Mouse (Mus musculus) spleen, adult 2 months (tissue): Measurements from ENCODE around the gene Vmn1r121. TPM values are rescaled to one million over a fixed set of nuclear protein-coding genes. Genes with fewer than 3 reads are reported as not detected.
"Not testable (repeated sequence)": the region's sequence is repeated elsewhere in the genome, so short reads cannot be mapped to it uniquely, and the experiment has no call there.

ENCODE experiments used
- DNase-seq, 2 experiments: peaks; one replicate each; pipeline versions ENCODE4 v3.0.0 to v3.0.0-alpha.2; 2012 to 2021; ENCODE audit warnings: low spot score in 2 of 2, low read depth in 1 of 2
- H3K27ac ChIP-seq: fragments of 200-500 bp; 2 replicates; pipeline ENCODE4 v1.5.1; 2012; ENCODE audit warnings: low read length, inconsistent platforms; ENCODE audit not compliant: insufficient read depth
- H3K27me3 ChIP-seq: fragments of 200-500 bp; 2 replicates; pipeline ENCODE4 v1.6.1; 2012; ENCODE audit warnings: mild to moderate bottlenecking, moderate library complexity, low read length, inconsistent platforms; ENCODE audit not compliant: control insufficient read depth, insufficient read depth
- H3K36me3 ChIP-seq: fragments of 200-500 bp; 2 replicates; pipeline ENCODE4 v1.6.1; 2012; ENCODE audit warnings: mild to moderate bottlenecking, low read length, inconsistent platforms; ENCODE audit not compliant: control insufficient read depth, insufficient read depth
- H3K4me1 ChIP-seq: fragments of 200-500 bp; 2 replicates; pipeline ENCODE4 v1.6.1; 2011; ENCODE audit warnings: inconsistent platforms; ENCODE audit not compliant: control insufficient read depth, insufficient read depth, insufficient read length
- H3K4me3 ChIP-seq: fragments of 200-500 bp; 2 replicates; pipeline ENCODE4 v1.5.1; 2011; ENCODE audit warnings: mild to moderate bottlenecking, inconsistent platforms; ENCODE audit not compliant: insufficient read depth, insufficient read length; ENCODE audit errors: extremely low read depth
- WGBS: fragments of 180-500 bp; shearing (Covaris S2); methylation state at CpG from one replicate; pipeline ENCODE4 v1.1.7; 2018; 5-methylcytosine and 5-hydroxymethylcytosine counted together
- polyA plus RNA-seq: library from polyadenylated mRNA; depleted of rRNA; stranded (reverse); fragments of >200 nt; gene quantifications from 2 replicates; pipeline ENCODE4 v1.2.3, GENCODE M21; 2012; rRNA removed

Gene Vmn1r121
- not detected in 2 replicates for polyA plus RNA-seq

DNA sequence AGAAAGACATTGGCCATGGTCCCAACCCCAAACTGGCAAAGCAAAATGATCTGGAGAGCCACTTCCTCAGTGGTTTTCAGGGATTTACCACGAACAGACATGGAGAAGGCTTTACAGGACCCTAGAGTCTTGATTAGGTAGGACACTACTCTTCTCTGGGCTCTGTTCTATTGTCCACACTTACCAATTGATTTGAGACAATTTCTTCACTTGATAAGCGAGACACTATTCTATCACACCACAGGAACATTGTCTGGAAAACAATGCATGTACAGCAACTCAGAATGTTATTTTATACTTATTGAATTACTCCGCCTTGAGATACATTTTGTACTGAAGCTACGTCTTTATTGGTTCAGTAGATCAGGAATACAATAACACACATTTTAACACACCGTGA is at the start of gene Vmn1r121:
TSS of gene Vmn1r121 (minus strand) at position 101 of the 400 bp plus-strand sequence.
- 76% methylated on average over 5 of the region's 5 CpGs for WGBS

DNA sequence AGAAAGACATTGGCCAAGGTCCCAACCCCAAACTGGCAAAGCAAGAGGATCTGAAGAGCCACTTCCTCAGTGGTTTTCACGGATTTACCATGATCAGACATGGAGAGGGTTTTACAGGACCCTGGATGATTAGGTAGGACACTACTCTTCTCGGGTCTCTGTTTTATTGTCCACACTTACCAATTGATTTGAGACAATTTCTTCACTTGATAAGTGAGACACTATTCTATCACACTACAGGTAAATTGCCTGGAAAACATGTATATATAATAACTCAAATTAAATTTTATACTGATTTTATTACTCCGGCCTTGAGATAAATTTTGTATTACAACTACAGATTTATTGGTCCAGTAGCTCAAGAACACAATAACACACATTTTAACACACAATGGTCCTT is 35.7 kb upstream of the Vmn1r121 start, which contains the start of gene Vmn1r122:
TSS of gene Vmn1r122 (minus strand) at position 101 of the 400 bp plus-strand sequence.
- not testable (repeated sequence) for H3K27me3 ChIP-seq, DNase-seq, H3K4me1 ChIP-seq, H3K4me3 ChIP-seq, H3K36me3 ChIP-seq, H3K27ac ChIP-seq
- 69% methylated on average over 3 of the region's 3 CpGs for WGBS

More for the DNA sequence above, at the start of gene Vmn1r121:
- not testable (repeated sequence) for H3K4me3 ChIP-seq, DNase-seq, H3K4me1 ChIP-seq, H3K27ac ChIP-seq, H3K27me3 ChIP-seq, H3K36me3 ChIP-seq

DNA sequence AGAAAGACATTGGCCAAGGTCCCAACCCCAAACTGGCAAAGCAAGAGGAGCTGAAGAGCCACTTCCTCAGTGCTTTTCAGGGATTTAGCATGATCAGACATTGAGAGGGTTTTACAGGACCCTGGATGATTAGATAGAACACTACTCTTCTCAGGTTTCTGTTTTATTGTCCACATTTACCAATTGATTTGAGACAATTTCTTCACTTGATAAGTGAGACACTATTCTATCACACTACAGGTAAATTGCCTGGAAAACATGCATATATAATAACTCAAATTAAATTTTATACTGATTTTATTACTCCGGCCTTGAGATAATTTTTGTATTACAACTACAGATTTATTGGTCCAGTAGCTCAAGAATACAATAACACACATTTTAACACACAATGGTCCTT is 44.6 kb downstream of the Vmn1r121 start, which contains the start of gene Vmn1r120:
TSS of gene Vmn1r120 (minus strand) at position 101 of the 400 bp plus-strand sequence.
- DNase-seq, H3K36me3 ChIP-seq, H3K27ac ChIP-seq, H3K27me3 ChIP-seq, H3K4me1 ChIP-seq, H3K4me3 ChIP-seq: not testable (repeated sequence)
- 88% methylated on average over 1 of the region's 1 CpGs for WGBS

Other genes starting within 250 kb of the Vmn1r121 start
- gene Vmn1r116, start 226.3 kb downstream of the Vmn1r121 start, polyA plus RNA-seq = not detected in 2 replicates
- not detected in 2 replicates for gene Vmn1r117, start 214.4 kb downstream of the Vmn1r121 start, polyA plus RNA-seq
- gene Vmn1r118, start 186.2 kb downstream of the Vmn1r121 start, polyA plus RNA-seq = not detected in 2 replicates
- gene Vmn1r119, start 86.1 kb downstream of the Vmn1r121 start, polyA plus RNA-seq = not detected in 2 replicates
- not detected in 2 replicates for gene Vmn1r120, start 44.7 kb downstream of the Vmn1r121 start, polyA plus RNA-seq
- not detected in 2 replicates for gene Vmn1r122, start 35.6 kb upstream of the Vmn1r121 start, polyA plus RNA-seq
- not detected in 2 replicates for gene Vmn1r123, start 63.7 kb upstream of the Vmn1r121 start, polyA plus RNA-seq
- gene Gm5157, start 91.9 kb upstream of the Vmn1r121 start, polyA plus RNA-seq = not detected in 2 replicates
- not detected in 2 replicates for gene Vmn1r124, start 162.1 kb upstream of the Vmn1r121 start, polyA plus RNA-seq
- not detected in 2 replicates for gene Vmn1r125, start 173.7 kb upstream of the Vmn1r121 start, polyA plus RNA-seq
- gene Vmn1r126, start 203.0 kb upstream of the Vmn1r121 start, polyA plus RNA-seq = not detected in 2 replicates
- gene Vmn1r127, start 221.3 kb upstream of the Vmn1r121 start, polyA plus RNA-seq = not detected in 2 replicates